Mouse (Mus musculus): Measurements from ENCODE around the gene Hs6st1.

DNA sequence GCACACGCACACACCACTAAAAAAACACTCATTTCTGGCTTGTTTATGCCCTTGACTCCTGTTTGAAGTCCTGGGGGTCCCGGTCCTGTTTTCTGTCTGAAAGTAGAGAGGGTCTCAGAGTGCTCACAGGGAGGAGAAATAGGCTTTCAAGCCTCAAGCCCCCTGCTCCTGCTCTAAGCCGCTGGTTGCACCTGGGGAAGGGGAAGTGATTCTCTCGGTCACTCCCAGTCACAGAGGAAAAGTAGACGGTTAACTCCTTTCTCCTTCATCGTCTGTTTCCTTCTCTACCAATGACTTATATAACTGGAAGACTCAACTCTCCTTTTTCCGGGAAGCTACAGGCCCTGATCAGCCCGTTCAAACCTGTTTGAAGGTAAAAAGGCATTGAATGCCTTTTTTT, 45.5 kb downstream of the Hs6st1 start:
- TF ChIP-seq POLR2A (IDR thresholded peaks at IDR 0.05; ENCODE audit: insufficient read length, low read depth) (no peak), USF1 (IDR thresholded peaks at IDR 0.05; ENCODE audit: low read depth) (no peak), TCF3 (IDR thresholded peaks at IDR 0.05; ENCODE audit: insufficient read length, low read depth) (no peak), E2F4 (IDR thresholded peaks at IDR 0.05; ENCODE audit: insufficient read depth) (no peak), MYOD1 (IDR thresholded peaks at IDR 0.05; ENCODE audit: control insufficient read depth in 1 of 3, insufficient read length in 2 of 3, low read depth in 2 of 3) (no peak), MAX (IDR thresholded peaks at IDR 0.05; ENCODE audit: low read depth) (no peak), MYOG (IDR thresholded peaks at IDR 0.05; ENCODE audit: control insufficient read depth in 1 of 3, insufficient read depth in 1 of 3, insufficient read length in 2 of 3, low read depth in 2 of 3) (no peak), CEBPB (IDR thresholded peaks at IDR 0.05; ENCODE audit: insufficient read depth, poor library complexity, severe bottlenecking) (no peak)

Measured in myocyte (in vitro differentiated cells).